Mouse (Mus musculus): Measurements from ENCODE around the gene Csnk1e. TPM values are rescaled to one million over a fixed set of nuclear protein-coding genes. Genes with fewer than 3 reads are reported as not detected.
"Not testable (repeated sequence)": the region's sequence is repeated elsewhere in the genome, so short reads cannot be mapped to it uniquely, and the experiment has no call there.

Csnk1e gene
- total RNA-seq (2021): 100 to 1,000 TPM; 108 to 111 TPM
- long read RNA-seq, experiment 1, transcript Csnk1e-202 (11 exons, 1,391 nt): major isoform, 45 of 83 reads
- long read RNA-seq, experiment 1, transcript Csnk1e-201 (11 exons, 2,694 nt): minor isoform, 10 of 83 reads
- long read RNA-seq, experiment 1, partial matches to known transcripts: 6 of 83 reads
- long read RNA-seq, experiment 1, other reads (novel, unspliced or antisense): 20 of 83 reads
- long read RNA-seq, experiment 2, transcript Csnk1e-204 (4 exons, 741 nt): minor isoform, 5 of 152 reads
- long read RNA-seq, experiment 2, transcript Csnk1e-201 (11 exons, 2,694 nt): minor isoform, 15 of 152 reads
- long read RNA-seq, experiment 2, transcript Csnk1e-202 (11 exons, 1,391 nt): major isoform, 86 of 152 reads
- long read RNA-seq, experiment 2, partial matches to known transcripts: 18 of 152 reads
- long read RNA-seq, experiment 2, other reads (novel, unspliced or antisense): 28 of 152 reads

DNA sequence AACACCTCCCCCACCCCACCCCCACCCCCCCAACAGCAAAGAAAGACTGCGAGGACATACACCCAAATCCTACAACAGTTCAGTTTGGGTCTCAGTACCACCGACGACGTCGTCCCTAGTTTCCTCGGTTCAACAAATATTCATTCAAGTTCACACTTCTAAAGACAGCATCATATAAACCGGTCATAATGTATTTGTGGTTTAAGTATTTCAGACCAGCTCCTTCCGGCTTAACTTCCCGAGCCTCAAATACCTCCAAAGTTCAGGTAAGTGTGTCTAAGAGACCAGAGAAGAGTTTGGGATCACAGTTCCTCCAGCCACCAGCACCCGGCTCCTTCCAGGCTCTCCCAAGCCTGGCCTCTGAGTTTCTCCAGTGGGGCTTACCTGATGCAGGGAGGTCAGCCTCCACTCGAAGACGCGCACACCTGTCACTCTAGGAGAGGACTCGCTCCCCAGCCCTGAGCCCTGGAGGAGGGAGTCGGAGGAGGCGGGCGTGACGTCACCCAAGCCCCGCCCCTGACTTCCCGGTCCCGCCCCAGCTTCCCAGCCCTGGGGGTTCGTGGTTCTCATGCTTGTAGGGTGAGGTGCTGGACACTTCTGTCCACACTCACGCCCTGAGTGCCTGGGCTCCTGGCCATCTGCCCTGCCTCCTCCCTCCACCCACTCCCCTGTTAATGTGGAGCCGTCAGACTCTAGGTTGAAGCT lies at the start of gene Csnk1e:
TSS of gene Csnk1e (minus strand) at position 461 of the 705 bp plus-strand sequence.
- no peak for DNase-seq (ENCODE audit: low spot score in 2 of 2)

DNA sequence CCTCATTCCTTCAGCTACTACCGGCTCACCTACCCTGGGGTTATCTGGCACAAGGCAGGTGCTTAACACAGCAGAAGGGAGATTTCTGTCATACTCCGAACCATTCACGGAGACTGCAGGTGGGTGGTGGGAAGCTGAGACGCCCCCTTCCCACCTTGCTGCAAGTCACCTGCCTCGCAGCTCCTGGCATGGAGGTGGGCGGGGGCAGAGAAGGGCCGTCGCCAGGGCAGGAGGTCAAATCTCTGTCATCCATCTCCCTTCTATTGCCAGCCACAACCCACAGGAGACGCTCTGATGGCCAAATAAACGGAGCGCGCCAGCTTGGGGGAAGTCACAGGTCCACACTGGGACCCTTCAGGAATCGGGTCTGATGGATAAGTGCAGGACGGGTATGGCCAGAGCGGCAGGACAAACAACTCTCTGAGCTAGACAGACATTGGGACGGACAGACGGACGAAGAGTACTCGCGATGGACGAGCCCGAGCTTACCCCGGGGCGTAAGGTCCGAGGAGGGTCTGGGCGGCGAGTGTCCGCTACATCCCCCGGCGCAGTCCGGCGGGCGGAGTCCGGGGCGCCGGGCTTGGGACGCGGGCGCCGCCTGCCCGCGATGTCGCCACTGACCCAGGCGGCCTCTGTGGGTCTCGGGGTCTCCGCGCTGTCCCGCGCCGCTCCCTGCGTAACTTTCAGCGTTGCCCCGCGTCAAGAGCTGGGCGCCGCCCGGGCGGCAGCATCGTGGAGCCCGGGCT lies 49.5 kb upstream of the Csnk1e start, which contains the start of gene Kcnj4:
TSS of gene Kcnj4 (minus strand) at position 535 of the 746 bp plus-strand sequence.
- no peak for DNase-seq (ENCODE audit: low spot score in 2 of 2)

DNA sequence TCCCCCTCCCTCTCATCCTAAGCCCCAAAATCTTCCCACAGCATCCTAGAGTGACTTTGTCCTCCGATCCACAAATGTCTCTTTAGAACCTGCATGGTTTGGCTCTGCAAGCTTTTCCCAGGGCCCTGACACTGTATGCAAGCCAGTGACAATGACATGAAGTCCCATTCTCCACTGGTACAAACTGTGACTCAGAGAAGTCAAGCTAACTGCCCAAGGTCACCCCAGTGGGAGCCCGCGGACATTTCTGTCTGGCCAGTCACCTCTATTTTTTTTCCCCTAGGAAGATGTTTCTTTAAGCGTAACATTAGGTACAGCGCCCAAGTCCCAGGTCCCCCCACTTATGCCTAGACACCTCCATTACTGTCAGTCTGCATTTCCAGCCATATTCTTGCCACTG lies 48.1 kb upstream of the Csnk1e start:
- DNase-seq (ENCODE audit: low spot score in 2 of 2): no peak

- no peak for DNase-seq (ENCODE audit: low spot score in 2 of 2)
Observed at GRCm38 (mm10) chr15:79502891-79503341, 47.5 kb upstream of the Csnk1e start.

GRCm38 (mm10) chr15:79500110-79500509 lies 44.7 kb upstream of the Csnk1e start:
- DNase-seq (ENCODE audit: low spot score in 2 of 2): no peak

- no peak for DNase-seq (ENCODE audit: low spot score in 2 of 2)
Observed at GRCm38 (mm10) chr15:79493527-79493926, 38.2 kb upstream of the Csnk1e start.

DNA sequence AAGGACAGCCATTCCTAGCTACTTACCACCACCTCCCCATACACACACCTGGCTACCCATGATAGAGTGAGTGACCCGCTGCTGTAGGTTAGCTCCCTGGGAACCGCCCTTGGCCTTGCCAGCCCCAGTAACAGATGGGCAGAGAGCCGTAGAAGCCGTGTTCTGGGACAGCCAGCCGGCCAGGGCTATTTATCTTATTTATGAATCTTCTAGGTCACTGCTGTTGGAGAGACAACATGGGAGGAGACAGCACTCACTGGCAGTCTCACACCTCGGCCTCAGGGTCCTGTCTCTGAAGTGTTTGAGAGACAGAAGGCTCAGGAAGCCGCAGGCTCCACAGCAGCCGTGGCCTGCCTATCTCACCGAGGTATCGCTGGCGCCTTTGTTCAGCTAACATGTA lies 34.1 kb upstream of the Csnk1e start:
- no peak for DNase-seq (ENCODE audit: low spot score in 2 of 2)

DNA sequence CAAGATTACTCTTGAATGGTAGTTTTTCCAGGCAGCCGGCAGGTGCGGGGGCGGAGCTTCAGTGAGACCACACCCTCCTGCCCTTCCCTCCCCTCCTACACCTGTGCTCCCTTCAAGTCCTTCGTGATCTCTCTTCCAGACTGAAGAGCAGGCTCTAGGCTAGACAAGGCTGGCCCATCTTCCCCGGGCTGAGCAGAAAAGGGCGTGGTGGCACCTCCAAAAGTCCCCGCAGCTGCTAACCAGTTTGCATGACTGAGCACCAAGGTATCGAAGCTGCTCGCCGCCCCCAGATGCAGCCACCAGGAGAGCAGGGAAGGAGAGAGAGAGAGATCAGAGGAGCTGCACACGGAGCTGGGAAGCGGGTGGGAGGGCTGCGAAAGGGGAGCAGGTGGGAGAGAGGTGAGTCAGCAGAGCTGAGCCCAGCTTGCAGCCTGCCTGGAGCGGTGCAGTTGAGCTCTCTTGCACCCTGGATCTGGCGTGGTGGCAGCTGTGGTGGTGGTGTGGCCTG lies 25.9 kb upstream of the Csnk1e start:
- no peak for DNase-seq (ENCODE audit: low spot score in 2 of 2)

DNA sequence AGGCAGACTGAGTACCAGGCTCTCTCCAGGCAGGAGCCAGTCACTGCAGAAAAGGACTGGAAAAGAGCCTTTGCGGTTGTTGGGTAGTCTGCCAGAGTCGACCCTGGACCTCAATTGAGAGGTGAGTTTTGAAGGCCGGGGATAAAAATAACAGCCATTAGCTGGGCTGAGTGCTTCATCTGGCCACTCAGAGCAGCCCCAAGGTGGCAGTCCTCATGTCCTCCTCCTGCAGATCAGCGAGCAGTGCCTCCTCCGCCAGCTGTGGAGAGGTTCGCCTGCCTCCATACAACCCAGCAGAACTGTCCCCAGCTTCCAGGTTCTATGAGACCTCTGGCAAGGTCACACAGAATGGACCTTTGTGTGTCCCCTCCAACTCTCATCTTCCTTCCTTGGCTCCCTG lies 21.9 kb upstream of the Csnk1e start:
- no peak for DNase-seq (ENCODE audit: low spot score in 2 of 2)

DNA sequence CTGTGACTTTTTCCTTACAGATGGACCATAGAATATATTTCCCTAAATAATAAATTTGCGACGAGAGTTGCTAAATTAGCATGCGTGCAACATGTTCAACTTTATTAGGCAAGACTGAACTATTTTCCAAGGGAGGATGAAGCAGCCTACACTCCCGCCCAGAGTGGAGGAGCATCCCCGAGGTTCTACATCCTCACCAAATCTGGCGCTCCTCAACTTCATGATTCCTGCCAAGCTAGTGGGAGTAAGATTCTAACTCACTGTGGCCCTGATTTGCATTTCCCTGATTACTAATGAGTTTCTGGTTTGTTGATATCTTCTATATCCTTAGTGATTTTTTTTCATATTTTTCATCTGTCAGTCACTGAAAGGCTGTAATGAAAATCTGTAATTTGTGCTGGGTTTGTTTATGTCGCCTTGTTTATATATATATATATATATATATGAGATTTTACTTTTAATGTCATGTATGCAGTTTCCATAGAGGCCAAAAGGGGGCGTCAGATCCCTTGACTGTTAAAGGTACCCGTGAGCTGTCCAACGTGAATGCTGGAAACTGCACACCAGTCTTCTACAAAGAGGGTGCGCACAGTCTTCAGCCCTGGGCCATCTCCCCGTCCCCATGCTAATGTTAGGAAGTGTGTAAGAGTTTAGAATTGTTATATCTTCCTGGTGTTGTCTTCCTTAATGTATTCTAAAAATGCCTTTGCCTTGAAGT lies 18.4 kb upstream of the Csnk1e start:
- no peak for DNase-seq (ENCODE audit: low spot score in 2 of 2)

DNA sequence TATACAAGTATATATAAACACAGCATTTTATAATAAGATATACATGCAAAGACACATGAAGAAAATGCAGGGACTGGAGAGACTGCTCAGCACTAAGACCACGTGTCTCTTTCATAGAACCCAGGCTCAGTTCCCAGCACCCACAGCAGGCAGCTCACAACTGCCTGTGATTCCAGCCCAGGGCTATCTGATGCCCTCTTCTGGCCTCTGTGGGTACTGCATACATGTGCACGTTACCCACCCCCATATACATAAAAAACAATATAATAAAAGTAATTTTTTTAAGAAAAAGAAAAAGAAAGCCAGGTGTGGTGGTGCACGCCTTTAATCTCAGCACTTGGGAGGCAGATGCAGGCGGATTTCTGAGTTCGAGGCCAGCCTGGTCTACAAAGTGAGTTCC lies 17.7 kb upstream of the Csnk1e start:
- DNase-seq (ENCODE audit: low spot score in 2 of 2): no peak

DNA sequence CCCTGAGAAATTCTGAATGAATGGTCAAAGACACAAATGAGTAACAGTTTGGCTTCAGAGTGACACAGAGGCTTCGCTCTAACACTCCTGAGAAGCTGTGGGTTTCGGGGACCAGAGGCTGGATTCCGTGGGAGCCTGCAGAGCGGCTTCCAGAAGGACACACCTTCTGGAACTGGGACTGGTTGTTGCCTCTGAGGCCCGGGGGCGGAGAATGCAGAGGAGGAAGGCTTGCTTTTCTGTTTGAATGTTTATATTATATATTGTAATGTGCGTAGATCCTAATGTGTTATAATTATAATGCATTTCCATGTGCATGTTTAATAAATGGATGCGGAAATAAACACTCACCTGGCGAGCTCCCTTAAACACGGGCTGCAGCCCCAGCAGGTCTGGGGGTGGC lies 15.7 kb upstream of the Csnk1e start:
- no peak for DNase-seq (ENCODE audit: low spot score in 2 of 2)

DNA sequence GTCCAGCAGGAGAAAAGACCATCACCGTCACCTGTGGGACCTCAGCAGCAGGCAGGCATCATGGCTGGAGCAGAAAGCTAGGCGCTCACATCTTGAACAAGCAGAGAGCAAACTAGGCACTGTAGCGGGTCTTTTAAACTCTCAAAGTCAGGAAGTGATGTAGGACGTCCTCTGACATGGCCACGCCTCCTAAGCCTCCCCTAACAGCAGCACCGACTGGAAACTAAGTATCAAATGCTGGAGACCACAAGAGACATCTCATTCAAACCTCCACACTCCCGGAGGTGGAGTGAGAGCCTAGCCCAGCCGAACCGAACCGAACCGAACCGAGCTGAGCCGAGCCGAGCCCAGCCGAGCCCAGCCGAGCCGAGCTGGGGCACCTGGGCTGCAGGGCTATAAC lies 15.2 kb upstream of the Csnk1e start:
- DNase-seq (ENCODE audit: low spot score in 2 of 2): no peak

- DNase-seq (ENCODE audit: low spot score in 2 of 2): no peak
Observed at GRCm38 (mm10) chr15:79469577-79469976, 14.2 kb upstream of the Csnk1e start.

DNA sequence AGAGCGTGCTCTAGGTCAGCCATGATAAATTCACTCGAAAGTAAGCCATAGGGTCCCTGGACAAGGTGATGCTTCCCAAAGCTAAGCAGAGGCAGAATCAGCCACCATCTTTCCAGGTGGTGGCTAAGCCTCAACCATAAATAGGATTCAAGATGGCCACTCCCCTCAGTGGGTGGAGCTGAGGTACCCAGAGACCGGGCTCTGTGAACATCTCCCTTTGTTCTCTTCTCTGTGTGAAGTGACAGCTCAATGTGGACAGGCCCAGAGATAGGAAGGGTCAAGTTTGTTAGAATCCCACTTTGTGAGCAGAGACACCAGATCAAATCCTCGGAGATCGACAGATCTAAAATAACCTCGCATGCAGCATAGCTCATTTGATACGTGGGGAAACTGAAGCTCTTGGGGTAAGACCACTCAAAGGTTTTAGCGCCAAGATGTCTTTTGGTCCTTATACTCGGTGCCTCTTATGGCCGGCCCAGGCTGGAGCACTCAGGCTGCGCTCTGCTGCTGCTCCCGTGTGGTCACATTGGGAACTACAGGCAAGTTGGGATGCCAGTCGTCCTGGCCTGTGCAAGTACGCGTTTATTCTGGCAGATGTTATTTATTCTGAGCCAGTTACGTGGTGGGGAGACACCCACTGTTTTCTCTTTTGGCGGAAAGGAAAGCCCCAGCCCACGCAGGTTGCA lies 11.4 kb upstream of the Csnk1e start:
- peak; percentile 68 to 76 for DNase-seq (ENCODE audit: low spot score in 2 of 2)

DNA sequence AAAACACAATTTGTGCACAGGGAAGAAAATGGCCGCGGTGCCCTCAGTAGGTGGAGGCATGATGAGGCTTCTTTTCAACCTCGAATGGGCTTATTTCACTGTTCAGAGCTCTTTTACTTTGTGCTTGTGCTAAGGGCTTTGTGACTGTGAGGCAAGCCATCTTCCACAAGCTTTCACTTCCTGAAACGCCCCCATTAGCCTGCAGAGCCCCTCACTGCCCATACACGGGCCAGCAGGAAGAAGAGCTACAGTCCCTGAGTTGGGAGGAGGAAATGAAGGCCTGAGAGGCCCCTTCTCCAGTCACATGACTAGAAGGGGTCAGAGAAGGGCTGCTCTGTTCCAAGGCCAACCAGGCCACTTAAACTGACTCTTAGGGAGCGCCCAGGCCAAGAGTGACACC lies 1.2 kb upstream of the Csnk1e start:
- no peak for DNase-seq (ENCODE audit: low spot score in 2 of 2)

DNA sequence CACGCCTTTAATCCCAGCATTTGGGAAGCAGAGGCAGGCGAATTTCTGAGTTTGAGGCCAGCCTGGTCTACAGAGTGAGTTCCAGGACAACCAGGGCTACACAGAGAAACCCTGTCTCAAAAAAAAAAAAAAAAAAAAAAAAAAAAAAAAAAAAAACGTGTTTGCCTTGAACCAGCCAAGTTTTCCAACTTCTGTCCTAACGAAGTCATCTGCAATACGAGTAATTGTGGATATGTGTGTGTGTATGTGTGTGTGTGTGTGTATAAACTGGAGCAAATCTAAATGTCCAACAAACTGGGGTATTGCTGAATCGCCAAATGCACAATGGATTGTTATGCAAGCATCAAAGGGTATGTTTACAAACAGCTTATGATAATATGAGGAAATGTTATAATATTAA lies 738 bp upstream of the Csnk1e start:
- not testable (repeated sequence) for DNase-seq (ENCODE audit: low spot score in 2 of 2)

DNA sequence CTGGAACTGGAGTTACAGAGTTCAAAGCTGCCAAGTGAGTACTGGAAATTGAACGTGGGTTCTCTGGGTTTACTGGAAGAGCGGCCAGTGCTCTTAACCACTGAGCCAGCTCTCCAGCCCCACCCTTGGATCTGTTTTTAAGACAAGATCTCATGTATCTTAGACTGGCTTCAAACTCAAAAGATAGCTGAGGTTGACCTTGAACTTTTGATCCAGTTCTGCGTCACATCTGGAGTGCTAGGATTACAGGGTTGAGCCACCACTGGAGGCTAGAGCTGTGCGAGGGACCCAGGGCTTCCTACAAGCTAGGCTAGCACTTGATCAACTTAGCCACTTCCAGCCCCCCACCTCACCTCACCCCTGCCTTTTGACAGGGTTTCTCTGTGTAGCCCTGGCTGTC lies 1.5 kb downstream of the Csnk1e start:
- no peak for DNase-seq (ENCODE audit: low spot score in 2 of 2)

- no peak for DNase-seq (ENCODE audit: low spot score in 2 of 2)
Observed at GRCm38 (mm10) chr15:79448041-79448440, 7.3 kb downstream of the Csnk1e start.
